Mouse (Mus musculus) layer of hippocampus, adult 2 months (tissue): ENCODE results near the gene Cdh15. TPM values are rescaled to one million over a fixed set of nuclear protein-coding genes. Genes with fewer than 3 reads are reported as not detected.

Source experiments
- DNase-seq, 2 experiments: peaks; one replicate each; pipeline ENCODE4 v3.0.0; 2022; ENCODE audit warnings: low spot score in 2 of 2
- H3K27ac ChIP-seq: fragments of 200-600 bp; 2 replicates; pipeline ENCODE4 v1.8.1; 2022
- H3K4me3 ChIP-seq: fragments of 200-600 bp; 2 replicates; pipeline ENCODE4 v1.8.1; 2022; ENCODE audit warnings: mild to moderate bottlenecking
- CTCF ChIP-seq: fragments of 200-600 bp; conservative IDR thresholded peaks from 2 replicates; pipeline ENCODE4 v1.8.1; 2022; ENCODE audit warnings: antibody characterized with exemption, mild to moderate bottlenecking, moderate library complexity
- total RNA-seq, 2 experiments: library from RNA; stranded (reverse); gene quantifications; 2 replicates each; pipeline ENCODE4 v1.2.3; 2021

The Cdh15 gene
- total RNA-seq, 2 experiments from 2014 or later: 0.93 to 1.00 TPM

DNA sequence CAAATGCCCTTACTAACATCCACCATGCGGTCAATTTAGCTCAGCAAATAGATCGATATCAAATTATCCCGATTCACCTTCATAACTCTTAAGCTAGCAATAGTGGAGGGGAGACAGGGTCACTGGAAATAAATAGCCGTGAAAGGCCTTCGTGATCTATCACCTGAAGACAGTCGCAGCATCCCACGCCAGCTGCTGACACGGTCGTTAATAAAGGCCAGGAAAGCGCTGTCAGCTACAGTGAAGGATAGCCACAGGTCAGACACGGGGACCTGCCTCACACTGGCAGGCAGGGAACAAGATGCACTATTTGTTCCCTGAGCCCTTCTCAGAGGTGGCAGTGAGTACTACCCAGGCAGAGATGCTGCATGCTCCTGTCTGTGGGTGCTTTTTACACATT is 28.0 kb upstream of the Cdh15 start:
- no peak for TF ChIP-seq CTCF
- H3K4me3 ChIP-seq: no peak overlapping the region
- no peak for DNase-seq
- H3K27ac ChIP-seq: no peak overlapping the region

DNA sequence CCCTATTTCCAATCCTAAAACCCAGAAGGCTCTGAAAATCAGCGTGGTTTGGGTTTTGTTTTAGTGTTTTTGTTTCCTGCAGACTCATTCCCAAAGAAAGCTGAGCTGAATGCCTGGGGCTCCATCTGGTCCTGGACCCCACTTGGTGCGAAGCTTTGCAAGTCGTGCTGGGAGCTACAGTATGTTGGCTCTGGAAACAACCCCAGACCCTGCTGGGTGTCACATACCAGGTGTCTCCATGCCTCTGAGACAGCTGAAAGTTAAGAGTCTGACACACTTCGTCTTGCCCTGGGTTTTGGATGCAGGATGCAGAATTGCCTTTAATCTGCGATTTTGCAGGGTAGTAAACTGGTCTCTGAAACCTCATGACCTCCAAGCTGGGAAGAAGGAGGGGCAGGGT is 23.2 kb upstream of the Cdh15 start:
- H3K27ac ChIP-seq: no peak overlapping the region
- no peak for TF ChIP-seq CTCF
- DNase-seq: no peak
- H3K4me3 ChIP-seq: no peak overlapping the region

DNA sequence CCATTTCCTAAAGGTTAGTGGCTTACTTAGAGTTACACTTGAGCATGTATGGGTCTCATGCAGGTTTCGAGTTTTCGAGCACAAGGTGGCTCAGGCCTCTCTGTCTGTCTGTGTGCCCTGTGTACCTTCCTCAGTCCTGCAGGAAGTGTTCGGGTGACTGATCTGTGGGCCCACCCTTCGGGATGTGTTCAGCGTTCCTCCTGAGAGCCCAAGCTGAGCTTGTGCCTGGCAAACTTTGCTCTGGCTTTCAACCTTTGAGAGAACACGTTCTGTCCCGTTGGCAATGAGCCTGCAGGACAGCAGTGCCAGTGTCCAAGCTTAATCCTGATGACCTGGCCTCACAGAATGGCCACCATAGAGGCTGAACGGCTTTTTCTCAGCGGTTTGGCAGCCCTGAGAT is 22.8 kb upstream of the Cdh15 start:
- no peak overlapping the region for H3K4me3 ChIP-seq
- H3K27ac ChIP-seq: no peak overlapping the region
- TF ChIP-seq CTCF: no peak
- no peak for DNase-seq

DNA sequence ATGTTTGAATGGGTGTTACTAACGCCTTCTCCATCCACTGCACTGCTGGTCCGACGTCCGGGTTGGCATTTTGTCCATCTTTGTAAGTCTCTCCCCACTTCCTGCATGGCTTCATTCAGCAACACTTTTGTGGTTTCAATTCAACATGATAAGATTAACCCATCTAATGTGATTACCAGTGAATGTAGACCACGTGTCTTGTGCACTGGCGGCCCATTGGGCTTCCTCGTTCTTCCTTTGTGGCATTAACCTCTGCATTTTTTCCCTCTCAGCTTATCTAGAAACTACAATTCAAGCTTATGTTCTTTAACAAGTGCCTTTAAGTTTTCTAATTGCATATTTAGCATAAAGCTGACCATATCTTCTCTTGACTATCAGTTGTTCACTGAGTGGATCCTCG is 22.4 kb upstream of the Cdh15 start:
- no peak overlapping the region for H3K27ac ChIP-seq
- H3K4me3 ChIP-seq: no peak overlapping the region
- TF ChIP-seq CTCF: no peak
- no peak for DNase-seq

DNA sequence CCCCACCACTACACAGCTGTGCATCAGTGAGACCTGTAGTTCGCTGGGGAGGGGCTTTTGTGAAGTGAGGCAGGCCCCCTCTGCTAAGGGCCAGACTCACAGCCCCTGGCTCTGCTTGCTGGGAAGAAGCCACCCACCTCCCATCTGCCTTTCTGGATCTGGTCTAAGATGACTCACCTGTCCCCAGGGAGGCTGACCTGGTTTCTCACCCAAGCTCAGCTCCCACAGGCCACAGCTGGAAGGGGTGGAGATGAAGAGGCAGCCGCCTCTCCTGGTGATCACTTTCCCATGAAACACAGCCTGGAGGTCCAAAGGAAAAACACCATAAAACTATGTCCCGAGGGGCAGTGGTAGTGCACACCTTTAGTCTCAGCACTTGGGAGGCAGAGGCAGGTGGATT is 18.4 kb upstream of the Cdh15 start:
- TF ChIP-seq CTCF: no peak
- Histone ChIP-seq H3K4me3 (no peak overlapping the region), H3K27ac (no peak overlapping the region)
- no peak for DNase-seq

DNA sequence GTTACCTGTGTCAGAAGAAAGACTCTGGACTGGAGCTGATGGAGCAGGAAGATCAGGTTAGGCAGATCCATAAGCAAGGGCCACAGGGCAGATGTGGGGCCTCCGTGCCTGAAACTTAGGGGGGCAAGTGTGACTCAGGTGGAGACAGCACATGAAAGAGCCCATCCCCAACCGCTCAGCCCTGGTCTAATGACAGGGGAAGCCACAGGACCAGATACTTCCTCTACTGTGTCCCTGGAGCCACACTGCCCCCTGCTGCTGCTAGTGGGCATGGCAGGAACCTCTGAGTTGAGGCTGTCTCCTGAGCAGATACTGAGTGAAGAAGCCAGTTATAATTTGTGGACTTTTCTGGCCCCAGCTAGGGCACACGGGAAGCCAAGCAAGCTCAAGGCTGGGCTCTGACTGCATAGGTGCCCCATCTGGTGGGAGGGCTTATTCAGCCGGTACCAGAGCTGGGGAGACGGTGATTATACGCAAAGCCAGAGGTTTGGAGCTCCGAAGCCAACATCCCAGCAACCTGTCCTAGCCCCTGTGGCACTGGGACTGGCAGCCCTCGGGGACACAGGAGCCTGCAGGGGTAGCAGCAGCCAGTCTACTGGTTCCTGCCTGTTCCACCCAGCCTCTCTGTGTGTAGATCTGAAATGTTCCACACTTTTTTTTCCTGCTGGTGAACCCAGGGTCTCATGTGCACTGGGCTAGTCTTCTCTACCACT is 17.3 kb upstream of the Cdh15 start:
- peak; percentile 87 to 98 for DNase-seq
- Histone ChIP-seq H3K27ac (no peak overlapping the region), H3K4me3 (no peak overlapping the region)
- peak; percentile 98 for TF ChIP-seq CTCF

DNA sequence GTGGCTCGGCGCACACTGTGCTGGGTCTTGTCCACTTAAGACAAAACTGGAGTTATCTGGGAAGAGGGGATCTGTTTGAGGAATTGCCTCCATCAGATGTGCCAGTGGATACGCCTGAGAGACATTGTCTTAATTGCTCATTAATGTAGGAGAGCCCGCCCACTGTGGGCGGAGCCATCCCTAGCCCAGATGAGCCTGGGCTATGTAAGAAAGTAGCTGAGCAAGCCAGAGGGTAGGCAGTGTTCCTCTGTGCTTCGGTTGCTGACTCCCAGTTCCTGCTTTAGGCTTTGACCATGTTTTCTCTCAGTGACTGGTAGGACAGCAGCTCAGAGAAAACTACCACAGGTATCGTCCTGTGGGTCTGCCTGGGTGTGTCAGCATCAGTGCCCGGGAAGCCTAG is 13.3 kb upstream of the Cdh15 start:
- Histone ChIP-seq H3K4me3 (no peak overlapping the region), H3K27ac (no peak overlapping the region)
- DNase-seq: no peak
- TF ChIP-seq CTCF: no peak

DNA sequence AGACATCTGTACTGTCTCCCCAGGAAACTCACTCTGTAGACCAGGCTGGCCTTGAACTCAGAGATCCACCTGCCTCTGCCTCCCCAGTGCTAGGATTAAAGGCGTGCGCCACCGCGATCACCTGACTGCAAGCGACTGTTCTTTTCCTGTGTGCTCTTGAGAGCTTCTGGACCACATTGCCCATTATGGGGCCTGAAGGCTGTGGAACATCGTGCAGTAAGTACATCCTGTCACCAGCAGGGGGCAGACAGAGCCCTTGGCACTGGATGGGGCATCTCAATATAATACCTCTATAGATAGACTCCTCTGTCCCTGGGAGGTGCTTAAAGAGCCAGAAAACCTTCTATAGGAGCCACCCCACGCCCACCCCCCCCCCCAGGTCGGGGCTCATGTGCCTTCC is 12.8 kb upstream of the Cdh15 start:
- DNase-seq: peak; percentile 72 to 84
- H3K27ac ChIP-seq: no peak overlapping the region
- TF ChIP-seq CTCF: peak; percentile 88
- no peak overlapping the region for H3K4me3 ChIP-seq

DNA sequence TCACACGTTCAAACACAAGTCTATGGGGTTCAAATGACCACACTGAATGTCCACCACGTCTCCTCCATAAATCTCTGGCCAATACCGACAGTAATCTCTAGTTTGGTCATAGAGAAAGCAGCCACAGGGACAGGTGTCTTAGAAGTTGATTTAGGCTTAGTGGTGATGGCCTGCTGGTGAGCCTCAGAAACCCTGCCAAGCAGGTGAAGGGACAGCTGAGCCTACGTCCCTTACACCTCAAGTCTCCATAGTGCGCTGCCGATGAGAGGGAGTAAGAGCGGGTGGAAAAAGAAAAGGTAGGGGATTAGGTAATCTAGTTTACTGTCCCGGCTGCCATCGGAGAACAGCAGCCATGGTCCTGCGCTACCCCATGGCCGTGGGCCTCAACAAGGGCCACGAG is 11.6 kb upstream of the Cdh15 start:
- Histone ChIP-seq H3K4me3 (no peak overlapping the region), H3K27ac (no peak overlapping the region)
- no peak for DNase-seq
- TF ChIP-seq CTCF: no peak

DNA sequence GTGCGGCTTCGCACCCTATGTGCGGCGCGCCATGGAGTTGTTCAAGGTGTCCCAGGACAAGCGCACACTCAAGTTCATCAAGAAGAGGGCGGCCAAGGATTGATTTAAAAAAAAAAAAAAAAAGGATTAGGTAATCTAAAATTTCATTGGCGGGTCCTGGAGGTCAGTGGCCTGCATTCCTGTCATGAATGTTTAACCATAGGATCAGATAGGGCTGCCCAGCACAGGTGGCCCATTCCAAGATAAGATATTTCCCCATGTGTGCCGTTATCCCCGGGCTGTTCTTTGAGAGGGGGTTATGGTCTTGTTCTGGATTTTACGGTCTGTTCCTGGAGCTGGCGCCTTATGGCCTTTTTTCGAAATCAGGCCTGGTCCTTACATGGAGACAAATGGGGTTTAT is 11.1 kb upstream of the Cdh15 start:
- H3K27ac ChIP-seq: no peak overlapping the region
- H3K4me3 ChIP-seq: no peak overlapping the region
- TF ChIP-seq CTCF: no peak
- no peak for DNase-seq

DNA sequence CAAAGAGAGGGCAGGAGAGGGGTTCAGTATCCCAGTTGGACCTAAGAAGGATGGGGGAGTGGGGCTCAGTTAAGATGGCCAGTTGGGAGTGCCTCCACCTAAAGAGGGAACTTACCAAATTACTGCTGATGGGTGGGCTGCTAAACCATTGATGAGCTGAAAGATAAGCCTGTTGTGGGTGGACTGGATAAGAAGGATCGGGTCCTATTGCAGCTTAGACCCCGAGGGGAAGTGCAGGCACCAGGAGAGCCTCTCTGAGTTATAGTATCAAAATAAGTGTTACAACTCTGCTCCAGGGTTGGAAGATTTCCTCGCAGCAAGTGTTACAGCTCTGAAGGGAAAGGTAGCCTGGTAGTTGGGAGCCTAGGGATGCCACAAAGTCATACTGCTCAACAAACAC is 3.6 kb upstream of the Cdh15 start:
- no peak for TF ChIP-seq CTCF
- DNase-seq: no peak
- Histone ChIP-seq H3K4me3 (no peak overlapping the region), H3K27ac (no peak overlapping the region)

DNA sequence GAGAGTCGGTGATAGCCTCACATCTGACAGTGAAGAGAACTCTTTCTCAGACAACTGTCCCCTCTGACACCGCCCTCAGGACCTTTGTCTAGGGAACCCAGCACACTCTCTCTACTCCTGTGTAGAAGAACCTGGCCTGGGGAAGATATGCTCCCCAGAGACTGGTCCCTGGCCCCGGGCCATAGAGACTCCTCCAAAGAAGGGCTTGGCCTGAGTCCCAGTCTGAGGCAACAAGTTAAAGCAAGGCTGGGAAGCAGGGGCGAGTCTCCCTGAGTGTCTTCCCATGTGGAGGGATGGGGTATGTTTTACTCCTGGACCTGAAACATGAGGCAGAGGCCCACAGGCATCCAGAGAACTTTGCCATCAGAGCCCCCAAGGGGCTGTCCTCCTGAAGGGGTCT is 2.1 kb upstream of the Cdh15 start:
- no peak for TF ChIP-seq CTCF
- Histone ChIP-seq H3K27ac (no peak overlapping the region), H3K4me3 (no peak overlapping the region)
- DNase-seq: no peak

DNA sequence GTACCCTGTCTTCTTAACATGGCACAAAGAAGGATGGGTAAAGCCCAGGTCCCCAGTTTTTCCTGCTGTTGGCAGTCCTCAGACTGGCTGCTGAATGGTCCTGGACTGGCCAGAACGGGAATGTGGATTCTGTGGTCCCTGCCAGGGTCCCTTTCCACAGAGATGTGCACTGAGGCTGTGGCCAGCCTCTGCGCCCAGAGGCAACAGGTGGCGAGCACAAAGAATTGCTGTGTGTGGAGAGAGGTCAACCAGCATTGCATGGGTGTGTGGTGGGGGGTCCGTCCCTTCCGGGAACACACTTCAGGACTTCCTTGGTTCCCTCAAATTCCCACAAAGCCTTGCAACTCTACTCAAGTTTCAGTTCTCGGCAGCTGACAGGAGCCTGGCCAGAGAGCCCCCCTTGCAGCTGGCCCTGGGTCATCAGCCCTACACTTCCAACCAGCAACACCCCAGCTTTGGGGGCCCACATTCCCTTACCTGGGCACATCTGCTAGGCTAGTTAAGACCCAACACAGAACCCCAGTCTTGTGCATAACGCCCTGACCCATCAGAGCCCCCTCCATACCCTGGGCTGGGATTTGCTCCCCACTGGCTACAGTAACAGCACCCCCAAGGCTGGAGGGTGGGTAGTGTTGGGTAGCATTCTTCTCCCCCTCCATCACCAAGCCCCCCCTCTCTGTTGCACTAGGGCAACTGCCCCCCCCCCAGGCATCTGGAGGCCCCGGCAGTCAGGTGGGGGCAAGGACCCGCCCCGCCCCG is 1.6 kb downstream of the Cdh15 start:
- Histone ChIP-seq H3K27ac (no peak overlapping the region), H3K4me3 (no peak overlapping the region)
- no peak for DNase-seq
- TF ChIP-seq CTCF: no peak

DNA sequence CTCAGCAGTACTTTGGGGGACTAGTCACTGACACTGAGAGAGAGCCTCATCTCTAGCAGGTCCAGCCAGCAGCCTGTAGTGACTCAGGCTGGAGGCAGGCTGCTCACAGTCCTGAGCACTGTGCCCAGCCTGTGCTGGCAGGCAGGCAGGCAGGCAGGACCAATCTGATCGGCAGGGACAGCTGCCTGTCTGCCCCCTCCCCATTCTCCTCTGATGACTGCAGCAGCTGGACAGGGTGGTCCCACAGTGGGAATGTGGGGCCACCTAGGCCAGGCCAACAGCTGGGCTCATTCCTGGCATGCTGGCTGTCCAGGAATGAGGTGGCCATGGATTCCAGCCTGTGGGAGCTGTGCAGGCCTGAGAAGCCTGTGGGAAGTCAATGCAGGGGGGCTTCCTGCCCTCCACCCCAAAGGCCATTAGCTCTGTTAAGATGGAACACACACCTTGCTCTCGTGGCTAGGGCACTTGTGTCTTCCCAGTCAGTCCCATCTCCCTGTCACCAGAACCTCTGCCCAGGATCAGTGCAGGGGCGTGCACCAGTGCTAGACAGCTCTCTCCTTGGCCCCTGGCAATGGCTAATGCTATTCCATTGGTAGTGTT is 3.0 kb downstream of the Cdh15 start:
- no peak for DNase-seq
- no peak overlapping the region for H3K4me3 ChIP-seq
- no peak overlapping the region for H3K27ac ChIP-seq
- TF ChIP-seq CTCF: no peak
